Mouse (Mus musculus): ENCODE results near the gene Slc25a21. TPM values are rescaled to one million over a fixed set of nuclear protein-coding genes. Genes with fewer than 3 reads are reported as not detected.
A peak's percentile ranks its signal among the peaks of the same experiment; 100 is the strongest.
"Not testable (repeated sequence)": the region's sequence is repeated elsewhere in the genome, so short reads cannot be mapped to it uniquely, and the experiment has no call there.

The Slc25a21 gene
- under 1 TPM; 0.42 to 0.65 (median 0.63) TPM for total RNA-seq (2022)

- DNase-seq, result no peak
Observed at GRCm38 (mm10) chr12:57197363-57198026, at the start of gene Slc25a21. TSS of gene Slc25a21 (minus strand) at chr12:57197472.

DNA sequence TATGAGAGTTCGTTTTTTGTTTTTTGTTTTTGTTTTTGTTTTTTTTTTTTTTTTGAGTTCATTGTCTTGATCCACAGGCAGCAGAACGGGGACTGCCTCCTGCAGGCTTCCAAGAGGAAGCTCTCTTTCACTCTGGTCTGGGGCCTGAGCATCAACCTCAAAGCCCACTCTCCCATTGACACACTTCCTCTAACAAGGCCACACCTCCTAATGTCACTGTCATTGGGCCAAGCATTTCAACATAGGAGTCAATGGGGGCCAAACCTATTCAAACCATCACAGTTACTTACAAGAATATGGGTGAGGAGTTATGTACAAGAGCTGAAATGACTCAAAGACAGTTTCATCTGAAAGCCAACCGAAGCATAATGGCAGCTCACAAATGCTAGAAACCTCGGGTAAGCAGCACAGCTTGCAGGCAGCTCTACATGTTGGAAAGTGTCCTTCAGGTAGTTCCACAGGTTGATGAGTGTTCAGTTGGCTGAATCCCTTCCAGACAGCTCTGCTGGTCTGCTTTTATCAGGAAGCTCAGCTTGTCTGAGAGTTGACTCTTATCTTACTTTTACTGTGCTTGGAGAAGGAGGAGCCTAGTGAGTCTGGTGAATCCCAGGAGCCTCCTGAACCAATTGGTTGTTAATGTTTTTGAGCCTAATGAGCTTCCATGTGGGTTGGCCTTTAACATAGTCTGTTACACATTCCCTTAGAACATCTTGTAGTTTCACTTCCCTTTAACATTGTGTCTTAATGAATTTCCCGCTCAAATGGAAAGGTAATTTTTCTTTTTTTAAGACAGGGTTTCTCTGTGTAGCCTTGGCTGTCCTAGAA lies 46.6 kb upstream of the Slc25a21 start:
- no peak for DNase-seq

DNA sequence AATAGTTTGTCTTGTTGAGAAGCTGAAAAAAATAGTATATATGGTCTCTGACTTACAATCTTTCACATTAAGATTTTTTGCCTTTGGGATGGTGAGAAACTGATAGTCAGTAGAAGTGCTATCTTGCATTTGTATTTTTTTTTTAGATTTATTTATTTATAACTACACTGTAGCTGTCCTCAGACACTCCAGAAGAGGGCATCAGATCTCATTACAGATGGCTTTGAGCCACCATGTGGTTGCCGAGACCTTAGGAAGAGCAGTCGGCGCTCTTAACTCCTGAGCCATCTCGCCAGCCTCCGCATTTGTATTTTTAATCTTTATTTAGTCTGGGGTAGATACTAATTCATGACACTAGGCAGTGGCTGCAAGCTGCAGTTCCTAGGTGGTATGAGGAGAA lies 36.1 kb upstream of the Slc25a21 start:
- no peak for DNase-seq

GRCm38 (mm10) chr12:57231085-57231875 lies 34.0 kb upstream of the Slc25a21 start:
- no peak for DNase-seq

DNA sequence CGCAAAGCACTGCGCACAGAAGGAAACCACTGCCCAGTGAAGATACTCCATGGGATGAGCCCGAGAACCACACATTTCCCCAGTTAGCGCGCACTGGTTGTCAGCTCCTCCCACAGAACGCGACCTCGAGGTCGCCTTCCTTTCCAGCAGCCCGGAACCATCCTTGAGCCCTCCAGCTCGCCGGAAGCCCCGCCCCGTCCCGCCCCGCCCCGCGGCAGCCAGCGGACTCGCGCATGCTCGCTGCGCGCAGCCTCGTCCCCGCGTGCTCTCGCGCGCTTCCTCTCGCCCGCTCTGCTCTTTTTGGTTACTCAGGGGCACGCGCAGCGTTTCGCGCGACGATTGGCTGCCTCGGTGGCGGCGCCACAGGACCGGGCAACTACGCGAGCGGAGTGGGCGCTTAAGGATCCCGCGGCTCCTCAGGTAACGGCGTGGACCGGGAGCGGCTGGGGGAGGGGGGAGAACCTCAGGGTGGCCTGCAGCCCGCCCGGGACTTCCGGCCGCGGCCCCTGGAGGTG lies 33.0 kb upstream of the Slc25a21 start, which contains the start of the genes Prps1l3 and Mipol1:
Gene Prps1l3, plus strand, starts transcription at position 221 of the 515 bp plus-strand sequence.
Gene Mipol1, plus strand, starts transcription at position 236 of the 515 bp plus-strand sequence.
- peak; percentile 84 for DNase-seq

- no peak for DNase-seq
Observed at GRCm38 (mm10) chr12:57229703-57230102, 32.4 kb upstream of the Slc25a21 start.

- DNase-seq, result no peak
Observed at GRCm38 (mm10) chr12:57227776-57228175, 30.5 kb upstream of the Slc25a21 start.

DNA sequence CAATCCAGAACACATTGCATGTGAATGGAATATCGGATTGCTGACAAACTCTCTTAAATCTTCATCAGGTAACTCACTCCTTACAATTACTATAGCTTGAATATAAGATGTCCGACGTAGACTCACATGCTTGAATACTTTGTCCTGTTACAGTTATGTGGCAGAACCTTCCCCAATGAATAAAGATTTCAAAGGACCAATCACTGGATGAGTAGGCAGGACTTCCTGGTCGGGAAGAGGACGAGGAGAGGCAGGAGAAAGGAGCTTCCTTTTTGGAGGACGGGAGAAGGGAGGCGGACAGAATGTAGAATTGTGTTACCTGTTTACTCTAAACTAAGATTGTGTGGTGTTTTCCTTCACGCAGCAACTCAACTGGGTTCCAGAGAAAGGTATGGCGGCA lies 29.1 kb upstream of the Slc25a21 start:
- no peak for DNase-seq

GRCm38 (mm10) chr12:57212463-57212862 lies 15.2 kb upstream of the Slc25a21 start:
- not testable (repeated sequence) for DNase-seq

DNA sequence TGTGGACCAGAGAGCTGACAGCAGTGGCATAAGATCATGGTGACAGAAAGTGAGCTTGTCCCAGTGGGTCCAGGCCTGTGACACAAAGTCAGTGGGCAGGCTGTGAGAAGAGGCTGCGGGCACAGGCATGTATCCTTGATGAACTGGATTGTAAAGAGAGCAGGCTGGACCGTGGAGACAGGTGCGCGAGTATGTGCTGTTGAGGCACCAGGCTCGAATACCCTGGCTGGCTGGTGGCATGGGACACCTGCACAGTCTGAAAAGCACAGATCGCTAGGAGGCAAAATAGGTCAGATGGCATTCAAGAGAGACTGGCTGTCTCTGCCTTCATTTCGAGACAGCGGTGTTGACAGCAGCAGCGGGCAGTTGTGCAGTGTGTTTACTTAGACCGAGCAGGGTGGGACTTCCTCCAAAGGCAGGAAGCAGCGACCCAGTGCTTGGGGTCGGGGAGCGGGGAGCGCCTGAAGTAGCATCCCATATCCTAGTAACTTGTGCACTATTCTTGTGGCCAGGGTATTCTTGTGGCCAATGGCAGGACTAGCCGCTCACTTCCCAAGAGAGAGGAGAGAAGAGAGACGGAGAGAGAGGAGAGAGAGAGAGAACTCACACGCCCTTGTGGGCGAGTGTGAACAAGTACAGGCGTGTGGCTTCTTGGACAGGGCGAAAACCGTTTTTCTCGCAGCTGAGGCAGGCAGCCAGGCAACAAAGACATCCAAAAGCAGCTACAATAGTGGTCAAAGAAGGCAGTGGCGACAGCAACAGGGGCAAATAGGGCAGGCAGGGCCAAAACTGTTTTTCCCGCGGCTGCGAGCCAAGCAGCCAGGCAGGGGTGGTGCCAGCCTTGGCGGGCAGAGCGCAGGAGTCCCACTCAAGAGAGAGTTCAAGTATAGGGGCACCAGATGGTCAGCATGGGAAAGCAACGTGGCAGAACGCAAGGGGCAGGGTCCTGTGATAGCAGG lies 14.4 kb upstream of the Slc25a21 start:
- no peak for DNase-seq

- no peak for DNase-seq
Observed at GRCm38 (mm10) chr12:57204276-57204851, 7.1 kb upstream of the Slc25a21 start.

GRCm38 (mm10) chr12:57201901-57202300 lies 4.6 kb upstream of the Slc25a21 start:
- no peak for DNase-seq

DNA sequence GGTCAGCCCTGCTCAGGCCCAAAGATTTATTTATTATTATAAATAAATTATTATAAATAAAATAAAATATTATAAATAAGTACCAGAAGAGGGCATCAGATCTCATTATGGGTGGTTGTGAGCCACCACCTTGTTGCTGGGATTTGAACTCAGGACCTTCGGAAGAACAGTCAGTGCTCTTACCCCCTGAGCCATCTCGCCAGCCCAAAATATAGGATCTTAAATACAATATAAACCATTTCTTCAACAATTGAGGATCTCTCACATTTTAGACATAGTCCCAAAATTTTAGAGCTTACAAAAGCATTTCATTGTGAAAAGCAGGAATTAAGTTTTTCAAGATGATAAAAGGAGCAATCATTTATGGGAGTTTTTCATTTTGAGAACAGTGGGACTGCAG lies 2.2 kb upstream of the Slc25a21 start:
- DNase-seq, result no peak

GRCm38 (mm10) chr12:57198269-57198668 lies 997 bp upstream of the Slc25a21 start:
- no peak for DNase-seq

DNA sequence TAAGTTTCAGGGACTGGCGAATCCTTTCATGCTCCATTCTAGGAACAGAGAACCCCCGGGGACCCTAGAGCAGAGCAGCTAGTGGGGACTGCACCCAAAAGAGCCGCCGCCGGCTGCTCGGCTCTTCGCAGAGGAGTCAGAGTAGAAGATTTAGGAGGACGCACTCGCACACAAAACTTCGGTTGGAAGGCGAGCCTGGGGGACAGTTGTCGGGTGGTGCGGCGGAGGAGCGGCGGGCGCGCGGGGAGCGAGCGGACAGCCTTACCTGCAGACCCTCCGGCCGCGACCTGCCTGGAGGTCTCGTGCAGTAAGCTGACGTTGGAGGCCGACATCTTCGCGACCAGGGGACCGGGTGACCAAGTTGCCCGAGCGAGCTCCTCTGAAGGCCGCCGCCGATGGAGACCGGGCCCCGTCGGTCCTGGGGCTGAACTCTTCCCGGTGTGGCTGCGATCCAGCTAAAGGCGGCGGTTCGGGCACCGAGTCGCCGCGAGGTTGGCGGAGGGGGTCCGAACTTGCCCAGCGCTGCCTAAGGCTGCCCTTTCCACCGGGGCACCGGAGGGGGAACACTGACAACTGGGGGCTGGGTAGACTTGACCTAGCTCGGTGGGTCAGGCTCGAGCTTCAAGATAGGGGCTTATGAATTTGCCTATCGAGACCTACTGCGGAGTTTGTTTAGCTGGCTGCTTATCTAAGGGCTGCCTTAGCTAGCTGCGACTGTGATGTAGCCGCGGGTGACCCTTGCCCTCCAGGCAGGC lies 487 bp downstream of the Slc25a21 start:
- DNase-seq, result no peak

DNA sequence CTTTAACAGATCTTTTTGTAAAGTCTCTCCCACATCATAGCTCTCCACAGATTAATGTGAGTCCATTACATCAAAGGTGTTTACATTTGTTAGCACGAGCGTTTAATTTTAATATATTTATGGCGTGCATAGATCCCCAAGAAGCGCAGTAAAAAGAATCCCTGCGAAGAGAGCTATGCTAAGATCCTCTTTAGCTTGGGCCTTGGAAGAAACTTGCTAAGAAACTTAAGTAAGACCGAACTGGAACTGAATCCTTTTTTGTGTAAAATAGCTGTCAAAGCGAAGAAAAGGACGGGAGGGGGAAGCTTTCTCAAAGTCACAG lies 1.0 kb downstream of the Slc25a21 start:
- no peak for DNase-seq

GRCm38 (mm10) chr12:57194609-57195008 lies 2.7 kb downstream of the Slc25a21 start:
- DNase-seq, result peak; percentile 33

GRCm38 (mm10) chr12:57187032-57187431 lies 10.2 kb downstream of the Slc25a21 start:
- DNase-seq, result no peak

DNA sequence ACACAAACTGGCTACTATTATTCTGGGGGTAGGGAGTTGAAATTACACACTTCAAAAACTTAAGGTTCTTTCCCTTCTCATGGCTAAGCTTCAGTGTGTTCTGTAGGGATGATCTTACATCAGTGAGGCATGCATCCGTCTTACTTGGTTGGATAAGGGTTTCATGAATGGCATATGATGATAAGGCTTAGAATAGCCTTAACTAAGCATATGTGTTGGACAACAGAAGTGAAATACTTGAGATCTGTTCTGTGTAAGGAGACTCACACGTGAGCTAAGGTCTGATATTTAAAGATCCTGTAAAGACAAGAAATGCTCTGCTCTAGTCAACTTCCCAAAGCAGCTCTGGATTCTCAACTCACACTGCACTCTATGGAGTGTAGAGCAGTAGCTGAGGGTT lies 11.1 kb downstream of the Slc25a21 start:
- DNase-seq, result no peak

- DNase-seq, result no peak
Observed at GRCm38 (mm10) chr12:57185475-57185874, 11.8 kb downstream of the Slc25a21 start.
